Mouse (Mus musculus) lung, postnatal 0 days (tissue): ENCODE results near the gene Oasl2.

Experiments
- CTCF ChIP-seq: IDR thresholded peaks from 2 replicates; pipeline ENCODE4 v1.5.1; 2016; ENCODE audit warnings: antibody characterized with exemption, mild to moderate bottlenecking
- EP300 ChIP-seq: IDR thresholded peaks from 2 replicates; pipeline ENCODE4 v1.6.1; 2016; ENCODE audit warnings: antibody characterized with exemption, mild to moderate bottlenecking, control low read depth

DNA sequence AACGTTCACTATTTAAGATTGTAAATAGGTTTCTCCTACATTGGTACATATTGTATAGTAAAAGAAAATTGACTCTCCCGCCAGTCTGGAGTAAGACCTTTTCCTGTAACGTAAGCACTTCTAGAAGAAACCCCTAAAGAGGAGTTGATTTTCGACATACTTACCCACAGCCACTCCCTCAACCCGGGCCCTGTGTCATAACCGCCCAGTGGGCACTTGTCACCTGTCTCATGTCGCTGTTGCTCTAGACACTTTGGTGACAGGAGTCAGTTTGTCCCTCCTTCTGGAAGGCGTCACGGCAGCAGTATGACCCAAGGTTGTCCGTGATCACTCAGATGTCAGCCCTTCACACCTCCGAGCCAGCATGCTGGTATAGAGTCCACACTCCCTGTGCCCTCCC lies 13.7 kb upstream of the Oasl2 start:
- no peak for TF ChIP-seq CTCF
- TF ChIP-seq EP300 = no peak
